ENCODE assay signal across 10 mouse cellular contexts in genomic region chr10:84143674-84144343, GRCm38 (mm10).
DNase-seq lines count a peak whose midpoint lies in the region; ATAC-seq and TF ChIP-seq lines count a peak whose summit lies in the region.
"Had no signal": no experiment of that assay in that cellular context is flagged by ENCODE, and none has a peak within 500 bp of the region (broad histone marks: within the 10 kb centered on the region; RNA-seq: fewer than 3 reads in every experiment).

No protein-coding gene starts in this region.

- no peak for TF ChIP-seq CTCF in cortical plate, adult 2 months (IDR thresholded peaks at IDR 0.05; ENCODE audit: extremely low read depth, insufficient read depth, low read length)
- TF ChIP-seq CTCF in heart, postnatal 0 days (IDR thresholded peaks at IDR 0.05; ENCODE audit: low read depth) = no peak

- no peak for TF ChIP-seq POLR2A in cortical plate, adult 2 months (IDR thresholded peaks at IDR 0.05; ENCODE audit: extremely low read depth, insufficient read depth, low read length)

- peaks cover 8% of the 10 kb centered on the region for H3K4me1 ChIP-seq in heart, embryonic 10.5 days
- peaks cover 1% of the 10 kb centered on the region; the same call in 1 of the 2 replicates for H3K4me1 ChIP-seq in cortical plate, adult 2 months (ENCODE audit: control insufficient read depth, insufficient read depth, low read length)
- peaks cover 5% of the 10 kb centered on the region; the same call in 1 of the 2 replicates for H3K4me1 ChIP-seq in heart, postnatal 0 days (ENCODE audit: control insufficient read depth, insufficient read depth)
- H3K4me1 ChIP-seq: midbrain, embryonic 12.5 days had no signal

- peak; percentile 97 for DNase-seq in heart, adult 11 months
- no peak for DNase-seq in heart, embryonic 10.5 days (ENCODE audit: low spot score)
- peak; percentile 11 for DNase-seq in heart, postnatal 0 days (ENCODE audit: low spot score)
- DNase-seq in lung, postnatal 25 days (ENCODE audit: low spot score) = peak; percentile 39
- DNase-seq in right cerebral cortex, adult 2 months (ENCODE audit: low spot score in 2 of 2) = no peak
- DNase-seq in frontal cortex, postnatal 36 days (ENCODE audit: low spot score in 2 of 2) = no peak

- WGBS in heart, embryonic 10.5 days = 46% methylated on average over 5 of the region's 5 CpGs
- WGBS in heart, postnatal 0 days = 35% methylated on average over 5 of the region's 5 CpGs

- no peaks in the 10 kb centered on the region for H3K36me3 ChIP-seq in heart, embryonic 10.5 days
- no peaks in the 10 kb centered on the region for H3K36me3 ChIP-seq in heart, postnatal 0 days (replicated peaks; ENCODE audit: control insufficient read depth, insufficient read depth, low read length)
- H3K36me3 ChIP-seq: embryonic facial prominence, embryonic 12.5 days; midbrain, embryonic 12.5 days had no signal

- TF ChIP-seq EP300 in heart, postnatal 0 days (IDR thresholded peaks at IDR 0.05; ENCODE audit: low read depth) = no peak

- H3K4me2 ChIP-seq in heart, postnatal 0 days (ENCODE audit: low read depth, low read length) = no peak overlapping the region
- H3K4me2 ChIP-seq: embryonic facial prominence, embryonic 12.5 days; midbrain, embryonic 12.5 days had no signal

- no peak overlapping the region for H3K9ac ChIP-seq in heart, postnatal 0 days (replicated peaks; ENCODE audit: low read depth, low read length)
- H3K9ac ChIP-seq: embryonic facial prominence, embryonic 12.5 days; midbrain, embryonic 12.5 days had no signal

- ATAC-seq in heart, postnatal 0 days (ENCODE audit: insufficient read depth, low read depth) = no peak; the same call in 1 of the 2 replicates
- ATAC-seq in erythroblast, adult 5-6 weeks (replicated peaks; ENCODE audit: low FRiP score, poor library complexity, severe bottlenecking) = no peak

- H3K27me3 ChIP-seq in heart, embryonic 10.5 days (ENCODE audit: insufficient read depth, poor library complexity, severe bottlenecking) = no peaks in the 10 kb centered on the region
- no peaks in the 10 kb centered on the region for H3K27me3 ChIP-seq in heart, postnatal 0 days (ENCODE audit: control insufficient read depth, insufficient read depth, low read length)
- H3K27me3 ChIP-seq: embryonic facial prominence, embryonic 12.5 days; midbrain, embryonic 12.5 days had no signal

- H3K9me3 ChIP-seq in heart, embryonic 10.5 days = no peaks in the 10 kb centered on the region
- no peaks in the 10 kb centered on the region; the same call in 1 of the 2 replicates for H3K9me3 ChIP-seq in heart, postnatal 0 days (replicated peaks; ENCODE audit: control insufficient read depth, low read length)
- H3K9me3 ChIP-seq: embryonic facial prominence, embryonic 12.5 days; midbrain, embryonic 12.5 days had no signal

- H3K27ac ChIP-seq in heart, embryonic 10.5 days = no peak overlapping the region
- H3K27ac ChIP-seq in cortical plate, adult 2 months (ENCODE audit: insufficient read depth, low read length) = 0 out of 2 replicates have a peak overlapping the region, but pooled peaks have one; percentile 5
- H3K27ac ChIP-seq in heart, postnatal 0 days (ENCODE audit: low read depth) = no peak overlapping the region; the same call in 1 of the 2 replicates
- H3K27ac ChIP-seq: embryonic facial prominence, embryonic 12.5 days; midbrain, embryonic 12.5 days had no signal

- no peak overlapping the region for H3K4me3 ChIP-seq in heart, embryonic 10.5 days
- no peak overlapping the region for H3K4me3 ChIP-seq in cortical plate, adult 2 months (ENCODE audit: insufficient read depth, low read length)
- no peak overlapping the region for H3K4me3 ChIP-seq in heart, postnatal 0 days (ENCODE audit: low read depth, low read length)
- H3K4me3 ChIP-seq: embryonic facial prominence, embryonic 12.5 days; midbrain, embryonic 12.5 days had no signal

Comparison
In these comparisons a context has a peak if more than half of its experiments do, and no peak if none do; other contexts are left out.
1. DNase-seq: peak in heart, adult 11 months (single experiment), heart, postnatal 0 days (single experiment) and lung, postnatal 25 days (single experiment); none in heart, embryonic 10.5 days (single experiment), right cerebral cortex, adult 2 months (0 of 2) and frontal cortex, postnatal 36 days (0 of 2).